Mouse (Mus musculus): ENCODE results near the gene Fgf11. TPM values are rescaled to one million over a fixed set of nuclear protein-coding genes. Genes with fewer than 3 reads are reported as not detected.

The Fgf11 gene
- polyA plus RNA-seq, 1 experiment from 2014 or later = 8.7 TPM

- no peak within 1 kb of the TSS for H3K27ac ChIP-seq (replicated peaks)
- no peaks in the 10 kb centered on the region for H3K4me1 ChIP-seq
- 0 out of 2 replicates have a peak, but pooled peaks cover 3% of the 10 kb centered on the region for H3K9me3 ChIP-seq (replicated peaks)
- 69% methylated on average over 10 of the region's 10 CpGs for WGBS
- H3K36me3 ChIP-seq = no peaks in the 10 kb centered on the region
- H3K9ac ChIP-seq (replicated peaks) = no peak within 1 kb of the TSS
- ATAC-seq (ENCODE audit: low FRiP score) = no peak
- no peak within 1 kb of the TSS for H3K4me2 ChIP-seq
- H3K27me3 ChIP-seq (replicated peaks) = no peaks in the 10 kb centered on the region
- no peak within 1 kb of the TSS for H3K4me3 ChIP-seq (replicated peaks)
Measured at GRCm38 (mm10) chr11:69815155-69815554, 13.5 kb upstream of the Fgf11 start, which contains the start of gene Gm39566. Gene Gm39566 (minus strand): TSS chr11:69815298.

DNA sequence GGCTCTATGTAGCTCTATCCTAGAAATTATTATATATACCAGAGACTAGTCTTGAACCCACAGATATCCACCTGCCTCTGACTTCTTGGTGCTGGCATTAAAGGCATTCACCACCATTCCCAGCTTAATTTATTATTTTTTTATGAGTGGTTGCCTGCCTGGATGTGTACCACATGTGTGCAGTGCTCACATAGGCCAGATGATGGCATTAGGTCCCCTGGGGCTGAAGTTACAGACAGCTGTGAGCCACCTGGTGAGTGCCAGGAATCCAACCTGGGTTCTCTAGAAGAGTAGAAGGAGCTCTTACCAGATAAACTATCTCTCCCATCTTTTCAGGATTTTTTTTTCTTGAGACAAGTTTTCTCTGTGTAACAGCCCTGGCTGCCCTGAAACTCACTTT is 8.6 kb upstream of the Fgf11 start:
- Histone ChIP-seq H3K9ac (replicated peaks) (no peak overlapping the region), H3K27ac (replicated peaks) (no peak overlapping the region), H3K4me2 (no peak overlapping the region), H3K36me3 (no peaks in the 10 kb centered on the region), H3K27me3 (replicated peaks) (peaks cover 16% of the 10 kb centered on the region), H3K4me1 (peaks cover 4% of the 10 kb centered on the region; the same call in 1 of the 2 replicates), H3K9me3 (replicated peaks) (no peaks in the 10 kb centered on the region), H3K4me3 (replicated peaks) (no peak overlapping the region)
- ATAC-seq (ENCODE audit: low FRiP score) = no peak

GRCm38 (mm10) chr11:69807641-69808040 is 6.0 kb upstream of the Fgf11 start:
- Histone ChIP-seq H3K9ac (replicated peaks) (no peak overlapping the region), H3K4me3 (replicated peaks) (no peak overlapping the region), H3K4me1 (peaks cover 30% of the 10 kb centered on the region), H3K27me3 (replicated peaks) (peaks cover 21% of the 10 kb centered on the region), H3K4me2 (no peak overlapping the region), H3K27ac (replicated peaks) (no peak overlapping the region), H3K9me3 (replicated peaks) (no peaks in the 10 kb centered on the region), H3K36me3 (no peaks in the 10 kb centered on the region)
- WGBS = 87% methylated on average over 2 of the region's 2 CpGs
- no peak for ATAC-seq (ENCODE audit: low FRiP score)

DNA sequence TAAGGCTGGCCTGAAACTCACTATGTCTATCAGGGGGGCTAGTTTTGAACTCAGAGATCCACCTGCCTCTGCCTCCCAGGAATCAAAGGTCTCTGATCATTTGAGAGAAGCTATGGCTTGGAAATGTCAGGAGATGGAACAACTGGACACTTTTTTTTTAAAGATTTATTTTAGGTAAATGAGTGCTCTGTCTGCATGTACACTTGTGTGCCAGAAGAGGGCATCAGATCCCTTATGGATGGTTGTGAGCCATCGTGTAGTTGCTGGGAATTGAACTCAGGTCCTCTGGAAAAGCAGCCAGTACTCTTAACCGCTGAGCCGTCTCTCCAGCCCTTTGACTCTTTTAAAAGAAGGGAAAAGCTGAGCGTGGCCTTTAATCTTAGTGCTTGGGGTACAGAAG is 4.7 kb upstream of the Fgf11 start:
- Histone ChIP-seq H3K4me1 (peaks cover 43% of the 10 kb centered on the region), H3K4me2 (no peak overlapping the region), H3K36me3 (no peaks in the 10 kb centered on the region), H3K9ac (replicated peaks) (no peak overlapping the region), H3K4me3 (replicated peaks) (no peak overlapping the region), H3K27me3 (replicated peaks) (peaks cover 21% of the 10 kb centered on the region), H3K27ac (replicated peaks) (no peak overlapping the region), H3K9me3 (replicated peaks) (no peaks in the 10 kb centered on the region)
- ATAC-seq (ENCODE audit: low FRiP score) = no peak
- 78% methylated on average over 4 of the region's 4 CpGs for WGBS

DNA sequence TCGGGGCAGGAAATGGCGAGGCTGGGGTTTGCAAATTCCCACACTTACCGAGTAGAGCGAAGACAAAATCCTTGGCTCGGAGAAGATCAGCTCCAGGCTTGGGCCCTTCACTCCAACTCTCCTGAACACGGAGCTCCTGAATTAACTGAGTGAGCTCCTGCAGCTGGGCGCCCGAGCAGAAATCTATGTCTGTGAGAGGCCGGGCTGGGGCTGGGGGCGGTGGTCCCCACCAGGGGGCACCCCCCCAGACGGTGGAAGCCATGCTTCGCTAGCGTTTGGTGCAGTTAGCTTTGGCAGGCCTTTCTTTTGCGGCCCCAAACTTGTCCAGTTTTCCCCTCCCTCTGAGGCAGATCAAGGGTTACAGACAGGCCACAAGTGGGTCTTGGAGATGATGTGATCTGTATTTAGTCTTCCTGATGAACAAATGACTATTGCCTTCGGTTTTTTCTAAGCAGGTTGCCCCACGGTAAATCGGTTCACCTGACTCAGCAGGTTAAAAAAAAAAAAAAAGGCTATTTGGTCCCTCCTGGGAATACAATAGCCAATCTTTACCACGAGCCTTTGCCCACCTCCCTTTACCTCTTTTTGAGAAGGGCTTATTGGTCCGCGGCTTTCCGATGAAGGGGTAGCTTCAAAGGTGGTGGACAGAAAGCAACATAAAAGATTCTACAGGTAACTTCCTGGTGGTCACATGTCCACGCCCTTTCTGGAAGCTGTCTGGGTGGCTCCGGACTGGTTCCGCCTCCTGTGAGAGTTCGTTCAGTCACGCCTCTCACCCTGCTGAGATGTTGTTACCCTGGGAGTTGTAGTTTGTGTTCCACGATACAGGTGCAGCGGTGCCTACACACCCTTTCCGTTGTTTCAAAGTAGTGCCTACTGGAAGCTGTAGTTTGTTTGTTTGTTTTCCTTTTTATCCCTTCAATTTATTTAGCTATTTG is 3.6 kb upstream of the Fgf11 start, which contains the start of gene Tmem102:
Gene Tmem102, minus strand, starts transcription at position 653 of the 938 bp plus-strand sequence.
- H3K4me3 ChIP-seq (replicated peaks) = peak within 1 kb of the TSS; percentile 11; the same call in 1 of the 2 replicates
- no peak for ATAC-seq (ENCODE audit: low FRiP score)
- no peaks in the 10 kb centered on the region for H3K9me3 ChIP-seq (replicated peaks)
- no peaks in the 10 kb centered on the region for H3K36me3 ChIP-seq
- H3K9ac ChIP-seq (replicated peaks) = no peak within 1 kb of the TSS
- H3K27ac ChIP-seq (replicated peaks) = no peak within 1 kb of the TSS
- peaks cover 21% of the 10 kb centered on the region for H3K27me3 ChIP-seq (replicated peaks)
- peak within 1 kb of the TSS; percentile 87 for H3K4me2 ChIP-seq
- H3K4me1 ChIP-seq = peaks cover 52% of the 10 kb centered on the region
- WGBS = 5% methylated on average over 29 of the region's 29 CpGs

GRCm38 (mm10) chr11:69804652-69804940 is 2.9 kb upstream of the Fgf11 start:
- H3K4me1 ChIP-seq = peaks cover 59% of the 10 kb centered on the region
- H3K9me3 ChIP-seq (replicated peaks) = no peaks in the 10 kb centered on the region
- H3K27me3 ChIP-seq (replicated peaks) = peaks cover 21% of the 10 kb centered on the region
- no peaks in the 10 kb centered on the region for H3K36me3 ChIP-seq
- H3K4me3 ChIP-seq (replicated peaks) = peak overlapping the region; percentile 11; the same call in 1 of the 2 replicates
- peak overlapping the region; percentile 87 for H3K4me2 ChIP-seq
- no peak overlapping the region for H3K9ac ChIP-seq (replicated peaks)
- H3K27ac ChIP-seq (replicated peaks) = no peak overlapping the region
- 6% methylated on average over 12 of the region's 12 CpGs for WGBS
- no peak for ATAC-seq (ENCODE audit: low FRiP score)

- Histone ChIP-seq H3K9me3 (replicated peaks) (no peaks in the 10 kb centered on the region), H3K4me2 (peak overlapping the region; percentile 87), H3K36me3 (no peaks in the 10 kb centered on the region), H3K4me1 (peaks cover 64% of the 10 kb centered on the region), H3K4me3 (replicated peaks) (peak overlapping the region; percentile 63), H3K27ac (replicated peaks) (peak overlapping the region; percentile 94), H3K9ac (replicated peaks) (peak overlapping the region; percentile 57), H3K27me3 (replicated peaks) (peaks cover 21% of the 10 kb centered on the region)
- WGBS = 1% methylated on average over 60 of the region's 60 CpGs
- ATAC-seq (ENCODE audit: low FRiP score) = peak; percentile 14; the same call in 1 of the 2 replicates
Measured at GRCm38 (mm10) chr11:69803786-69804651, 2.4 kb upstream of the Fgf11 start.

GRCm38 (mm10) chr11:69803328-69803727 is 1.7 kb upstream of the Fgf11 start:
- Histone ChIP-seq H3K9ac (replicated peaks) (peak overlapping the region; percentile 57), H3K4me1 (peaks cover 67% of the 10 kb centered on the region), H3K27ac (replicated peaks) (peak overlapping the region; percentile 94), H3K4me2 (peak overlapping the region; percentile 87), H3K36me3 (no peaks in the 10 kb centered on the region), H3K9me3 (replicated peaks) (no peaks in the 10 kb centered on the region), H3K4me3 (replicated peaks) (peak overlapping the region; percentile 63), H3K27me3 (replicated peaks) (peaks cover 21% of the 10 kb centered on the region)
- ATAC-seq (ENCODE audit: low FRiP score) = no peak
- WGBS = 2% methylated on average over 12 of the region's 12 CpGs

DNA sequence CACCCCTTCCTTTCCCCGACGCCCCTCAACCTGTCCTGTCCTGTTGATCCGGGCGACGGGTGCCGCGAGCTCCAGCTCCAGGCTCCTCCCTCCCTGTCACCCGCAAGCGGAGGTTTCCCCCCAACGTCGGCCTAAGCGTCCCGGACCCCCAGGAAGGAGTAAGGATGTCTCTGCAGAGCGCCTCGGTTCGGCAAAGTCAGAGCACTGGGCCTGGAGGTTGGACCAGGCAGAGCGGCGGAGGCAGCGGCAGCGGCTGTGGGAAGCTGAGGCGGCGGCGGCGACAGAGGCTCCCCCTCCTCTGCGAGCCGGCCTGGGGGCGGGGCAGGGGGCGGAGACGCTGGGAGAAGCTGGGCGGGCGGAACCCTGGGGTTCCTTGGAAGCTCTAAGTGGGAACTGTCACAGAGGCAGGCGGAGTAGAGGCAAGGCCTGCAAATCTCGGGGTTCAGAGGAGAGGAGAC is 1.0 kb upstream of the Fgf11 start:
- Histone ChIP-seq H3K4me2 (peak overlapping the region; percentile 87), H3K4me3 (replicated peaks) (peak overlapping the region; percentile 63), H3K9ac (replicated peaks) (peak overlapping the region; percentile 57), H3K4me1 (peaks cover 67% of the 10 kb centered on the region), H3K9me3 (replicated peaks) (no peaks in the 10 kb centered on the region), H3K36me3 (no peaks in the 10 kb centered on the region), H3K27me3 (replicated peaks) (peaks cover 25% of the 10 kb centered on the region), H3K27ac (replicated peaks) (peak overlapping the region; percentile 94)
- WGBS = under 1% methylated on average over 33 of the region's 33 CpGs
- ATAC-seq (ENCODE audit: low FRiP score) = peak; percentile 32

DNA sequence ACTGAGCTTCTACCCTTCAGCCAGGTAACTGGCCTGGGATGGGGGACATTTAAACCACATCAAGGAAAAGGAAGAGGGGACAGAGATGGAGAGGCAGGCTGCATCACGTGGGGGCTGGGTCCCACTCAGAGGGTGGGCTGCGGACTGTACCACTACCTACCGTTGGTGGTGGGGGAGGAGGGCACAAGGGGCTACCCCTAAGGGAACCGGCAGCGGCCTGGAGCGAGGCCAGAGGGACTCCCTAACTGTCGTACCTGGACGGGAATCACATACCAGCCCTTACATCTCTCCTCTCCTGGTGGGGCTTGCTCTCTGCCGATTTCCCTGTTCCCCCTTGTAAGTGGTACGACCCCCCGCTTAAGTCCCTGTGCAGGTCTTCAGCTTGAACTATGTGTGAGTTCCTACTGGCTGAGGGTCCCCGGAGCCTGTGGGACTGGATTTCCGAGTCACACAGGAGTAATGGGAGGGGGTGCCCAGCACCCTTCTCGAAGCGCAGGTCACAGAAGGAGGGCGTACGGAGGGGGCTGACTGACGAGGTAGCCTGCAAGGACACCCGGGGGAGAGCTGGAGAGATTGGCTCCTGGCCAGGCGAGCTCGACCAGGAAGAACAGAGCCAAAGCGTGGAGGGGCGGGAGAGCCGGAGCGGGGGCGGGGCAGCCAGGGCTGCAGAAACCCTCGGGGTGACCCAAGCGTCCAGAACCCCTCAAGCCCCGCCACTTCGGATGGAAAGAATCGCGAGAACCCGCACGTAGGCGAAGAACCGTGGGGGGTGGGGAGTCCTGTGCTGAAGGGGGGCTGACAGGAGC is 1.1 kb downstream of the Fgf11 start:
- Histone ChIP-seq H3K27ac (replicated peaks) (peak overlapping the region; percentile 94), H3K27me3 (replicated peaks) (peaks cover 28% of the 10 kb centered on the region), H3K9me3 (replicated peaks) (no peaks in the 10 kb centered on the region), H3K9ac (replicated peaks) (peak overlapping the region; percentile 57), H3K4me1 (peaks cover 71% of the 10 kb centered on the region), H3K4me2 (peak overlapping the region; percentile 87), H3K4me3 (replicated peaks) (peak overlapping the region; percentile 63), H3K36me3 (no peaks in the 10 kb centered on the region)
- peak; percentile 82 for ATAC-seq (ENCODE audit: low FRiP score)
- 1% methylated on average over 36 of the region's 36 CpGs for WGBS

- Histone ChIP-seq H3K4me1 (peaks cover 71% of the 10 kb centered on the region), H3K36me3 (no peaks in the 10 kb centered on the region), H3K4me3 (replicated peaks) (peak overlapping the region; percentile 63), H3K4me2 (peak overlapping the region; percentile 87), H3K27ac (replicated peaks) (peak overlapping the region; percentile 94), H3K9ac (replicated peaks) (peak overlapping the region; percentile 57), H3K9me3 (replicated peaks) (no peaks in the 10 kb centered on the region), H3K27me3 (replicated peaks) (peaks cover 24% of the 10 kb centered on the region)
- 0% methylated on average over 11 of the region's 11 CpGs for WGBS
- peak; percentile 12; the same call in 1 of the 2 replicates for ATAC-seq (ENCODE audit: low FRiP score)
Measured at GRCm38 (mm10) chr11:69800138-69800391, 1.6 kb downstream of the Fgf11 start.
